Mouse (Mus musculus): ENCODE results near the gene Gm765. TPM values are rescaled to one million over a fixed set of nuclear protein-coding genes. Genes with fewer than 3 reads are reported as not detected.
A peak's percentile ranks its signal among the peaks of the same experiment; 100 is the strongest.

Gene Gm765
- total RNA-seq, 2 experiments from 2014 or later = not detected

DNA sequence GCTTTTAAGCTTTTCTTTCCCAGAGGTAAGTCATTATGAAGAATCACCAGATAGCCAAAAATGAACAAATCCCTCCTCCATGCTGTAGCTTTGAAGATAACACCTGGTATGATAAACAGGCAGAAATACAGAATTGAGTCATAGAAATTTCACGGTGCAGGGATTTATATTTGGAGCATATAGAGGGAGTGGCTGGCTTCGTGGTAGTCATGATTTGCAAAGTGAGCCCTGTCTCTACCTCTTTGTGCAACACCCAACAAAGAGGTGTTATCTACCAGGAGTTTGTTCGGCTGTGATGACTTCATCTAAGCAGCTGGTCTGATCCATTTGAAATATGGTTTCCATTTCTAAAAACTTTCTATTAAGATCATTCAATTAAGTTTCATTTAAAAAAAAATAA is 130.3 kb downstream of the Gm765 start:
- DNase-seq = no peak

GRCm38 (mm10) chr6:98210237-98210636 is 132.3 kb downstream of the Gm765 start:
- DNase-seq = no peak

- DNase-seq = no peak
Measured at GRCm38 (mm10) chr6:98208051-98208450, 134.5 kb downstream of the Gm765 start.

GRCm38 (mm10) chr6:98198706-98199105 is 143.8 kb downstream of the Gm765 start:
- peak; percentile 61 for DNase-seq

DNA sequence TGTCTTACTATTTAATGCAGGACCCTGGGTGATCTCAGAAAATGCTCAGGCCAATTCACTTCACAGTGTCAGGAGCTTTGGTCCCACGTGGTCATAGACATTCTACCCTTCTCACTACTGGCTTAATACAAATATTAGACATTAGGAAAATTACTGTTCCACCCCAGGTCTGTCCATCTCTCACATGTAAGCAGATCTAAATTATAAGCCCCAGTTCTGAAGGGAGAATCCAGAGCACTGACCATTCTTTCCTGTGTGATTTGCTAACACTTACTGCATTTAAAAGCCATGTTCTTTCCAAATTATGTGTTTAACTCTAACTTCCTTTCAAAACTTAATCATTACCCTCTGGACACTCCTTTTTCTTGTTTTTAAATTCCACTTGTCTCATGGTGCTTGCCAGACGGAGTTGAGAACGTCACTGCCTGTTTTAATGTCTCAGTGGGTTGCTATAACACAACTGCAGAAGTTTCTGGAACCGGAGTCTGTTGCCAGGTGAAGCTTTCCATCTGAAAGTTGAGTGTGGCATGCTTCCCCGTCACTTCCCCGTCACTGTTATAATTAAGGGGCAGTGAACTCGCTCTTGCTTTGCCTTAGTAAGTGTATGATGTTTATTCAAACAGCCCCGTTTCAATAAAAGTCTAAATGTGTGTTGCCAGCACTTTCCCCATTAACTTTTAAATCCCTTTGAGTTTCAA is 151.7 kb downstream of the Gm765 start:
- DNase-seq = no peak
